Mouse (Mus musculus) MEL (cell line): ENCODE data around the gene Atp10a. TPM values are rescaled to one million over a fixed set of nuclear protein-coding genes. Genes with fewer than 3 reads are reported as not detected.

ENCODE experiments used
- DNase-seq: peaks from one replicate; pipeline ENCODE4 v3.0.0; 2011; ENCODE audit warnings: low read depth, low spot score
- H3K27ac ChIP-seq: 2 replicates; pipeline ENCODE4 v1.5.1; 2012; ENCODE audit warnings: low read depth, mild to moderate bottlenecking, control low read depth, low read length, moderate library complexity; ENCODE audit not compliant: control insufficient read depth
- H3K27me3 ChIP-seq, 2 experiments: fragments of 150-350 bp in 1 of 2; sonication (generic) in 1 of 2; 2 replicates each; pipeline ENCODE4 v1.6.1; 2012; ENCODE audit warnings: low read length in 2 of 2, mild to moderate bottlenecking in 2 of 2, improper control_type of control experiment in 1 of 2, moderate library complexity in 1 of 2; ENCODE audit not compliant: insufficient read depth in 2 of 2, control insufficient read depth in 1 of 2
- H3K36me3 ChIP-seq, 2 experiments: 2 replicates each; pipeline ENCODE4 v1.6.1; 2012 to 2014; ENCODE audit warnings: low read length in 2 of 2, improper control_type of control experiment in 1 of 2, inconsistent platforms in 1 of 2, mild to moderate bottlenecking in 1 of 2; ENCODE audit not compliant: insufficient read depth in 2 of 2, control insufficient read depth in 1 of 2
- H3K4me1 ChIP-seq, 2 experiments: fragments of 150-350 bp in 1 of 2; sonication (generic) in 1 of 2; 2 replicates each; pipeline ENCODE4 v1.6.1; 2012; ENCODE audit warnings: low read length in 2 of 2, improper control_type of control experiment in 1 of 2, mild to moderate bottlenecking in 1 of 2; ENCODE audit not compliant: insufficient read depth in 2 of 2, control insufficient read depth in 1 of 2
- H3K4me3 ChIP-seq, 2 experiments: fragments of 150-350 bp in 1 of 2; sonication (generic) in 1 of 2; 2 replicates each; pipeline ENCODE4 v1.5.1; 2012; ENCODE audit warnings: low read depth in 2 of 2, low read length in 2 of 2, mild to moderate bottlenecking in 2 of 2, moderate library complexity in 2 of 2, control low read depth in 1 of 2, improper control_type of control experiment in 1 of 2; ENCODE audit not compliant: control insufficient read depth in 1 of 2, insufficient read depth in 1 of 2
- H3K79me2 ChIP-seq: 2 replicates; pipeline ENCODE4 v1.6.1; 2012; ENCODE audit warnings: mild to moderate bottlenecking, low read length, moderate library complexity; ENCODE audit not compliant: control insufficient read depth, poor library complexity, insufficient read depth
- H3K9ac ChIP-seq: 2 replicates; pipeline ENCODE4 v1.6.1; 2012; ENCODE audit warnings: low read depth, mild to moderate bottlenecking, control low read depth, low read length, moderate library complexity; ENCODE audit not compliant: control insufficient read depth, poor library complexity, severe bottlenecking
- H3K9me3 ChIP-seq: fragments of 150-350 bp; sonication (generic); replicated peaks from 2 replicates; pipeline ENCODE4 v1.6.1; 2012; ENCODE audit warnings: mild to moderate bottlenecking, low read length, improper control_type of control experiment, moderate library complexity; ENCODE audit not compliant: insufficient read depth
- BHLHE40 ChIP-seq: IDR thresholded peaks from 2 replicates; pipeline ENCODE4 v1.6.1; 2012; ENCODE audit warnings: low read depth, mild to moderate bottlenecking, inconsistent platforms, low read length, improper control_type of control experiment, borderline replicate concordance
- CHD1 ChIP-seq: IDR thresholded peaks from 2 replicates; pipeline ENCODE4 v1.6.1; 2012; ENCODE audit warnings: low read depth, mild to moderate bottlenecking, inconsistent platforms, low read length, improper control_type of control experiment
- CTCF ChIP-seq, 3 experiments: IDR thresholded peaks in 2 of 3; conservative IDR thresholded peaks in 1 of 3; 2 replicates each; pipeline ENCODE4 v1.5.1; 2011 to 2012; ENCODE audit warnings: low read length in 3 of 3, low read depth in 2 of 3, mild to moderate bottlenecking in 2 of 3, improper control_type of control experiment in 1 of 3, inconsistent platforms in 1 of 3, mixed read lengths in 1 of 3, moderate library complexity in 1 of 3; ENCODE audit not compliant: control insufficient read depth in 1 of 3, insufficient read depth in 1 of 3, poor library complexity in 1 of 3, severe bottlenecking in 1 of 3
- EP300 ChIP-seq, 2 experiments: IDR thresholded peaks; 2 replicates each; pipeline ENCODE4 v1.6.1; 2011; ENCODE audit warnings: improper control_type of control experiment in 2 of 2, low read length in 2 of 2, low read depth in 1 of 2, mild to moderate bottlenecking in 1 of 2
- ETS1 ChIP-seq: IDR thresholded peaks from 2 replicates; pipeline ENCODE4 v1.6.1; 2012; ENCODE audit warnings: low read depth, mild to moderate bottlenecking, inconsistent platforms, low read length, improper control_type of control experiment, moderate library complexity
- GATA1 ChIP-seq: IDR thresholded peaks from 2 replicates; pipeline ENCODE4 v1.6.1; 2011; ENCODE audit warnings: low read depth, low read length, improper control_type of control experiment
- HCFC1 ChIP-seq: IDR thresholded peaks from 2 replicates; pipeline ENCODE4 v1.6.1; 2012; ENCODE audit warnings: low read depth, mild to moderate bottlenecking, inconsistent platforms, low read length, improper control_type of control experiment, moderate library complexity
- JUND ChIP-seq: IDR thresholded peaks from 2 replicates; pipeline ENCODE4 v1.6.1; 2011; ENCODE audit warnings: low read depth, mild to moderate bottlenecking, improper control_type of control experiment, low read length
- MYB ChIP-seq: IDR thresholded peaks from 2 replicates; pipeline ENCODE4 v1.6.1; 2011; ENCODE audit warnings: mild to moderate bottlenecking, low read depth, low read length, improper control_type of control experiment
- NELFE ChIP-seq: IDR thresholded peaks from 2 replicates; pipeline ENCODE4 v1.6.1; 2011; ENCODE audit warnings: low read depth, low read length, improper control_type of control experiment
- NRF1 ChIP-seq: IDR thresholded peaks from 2 replicates; pipeline ENCODE4 v1.6.1; 2014; ENCODE audit warnings: low read depth, mild to moderate bottlenecking, inconsistent platforms, low read length, improper control_type of control experiment, moderate library complexity; ENCODE audit not compliant: poor library complexity, insufficient read depth, severe bottlenecking
- POLR2AphosphoS2 ChIP-seq: IDR thresholded peaks from 2 replicates; pipeline ENCODE4 v1.6.1; 2011; ENCODE audit warnings: low read length, improper control_type of control experiment
- RAD21 ChIP-seq: IDR thresholded peaks from 2 replicates; pipeline ENCODE4 v1.6.1; 2011; ENCODE audit warnings: mild to moderate bottlenecking, low read depth, low read length, improper control_type of control experiment
- RCOR1 ChIP-seq: IDR thresholded peaks from 2 replicates; pipeline ENCODE4 v1.6.1; 2012; ENCODE audit warnings: low read depth, mild to moderate bottlenecking, inconsistent platforms, low read length, improper control_type of control experiment
- TCF12 ChIP-seq: IDR thresholded peaks from 2 replicates; pipeline ENCODE4 v1.6.1; 2014; ENCODE audit warnings: low read depth, mild to moderate bottlenecking, inconsistent platforms, low read length, improper control_type of control experiment, moderate library complexity
- ZC3H11A ChIP-seq: IDR thresholded peaks from 2 replicates; pipeline ENCODE4 v1.6.1; 2012; ENCODE audit warnings: low read depth, mild to moderate bottlenecking, inconsistent platforms, low read length, improper control_type of control experiment
- ZKSCAN1 ChIP-seq: IDR thresholded peaks from 2 replicates; pipeline ENCODE4 v1.6.1; 2012; ENCODE audit warnings: low read depth, mild to moderate bottlenecking, inconsistent platforms, low read length, improper control_type of control experiment, moderate library complexity
- ZNF384 ChIP-seq: IDR thresholded peaks from 2 replicates; pipeline ENCODE4 v1.6.1; 2012; ENCODE audit warnings: low read depth, mild to moderate bottlenecking, inconsistent platforms, low read length, improper control_type of control experiment
- polyA plus RNA-seq, 2 experiments: library from polyadenylated mRNA; stranded (reverse) in 1 of 2; unstranded in 1 of 2; fragments of >175 nt in 1 of 2; fragments of >200 nt in 1 of 2; gene quantifications; 2 replicates each; pipeline versions ENCODE4 v1.2.1 to v1.2.4; 2012; ENCODE audit warnings: low replicate concordance in 2 of 2, low read depth in 1 of 2; ENCODE audit not compliant: insufficient read length in 2 of 2, insufficient read depth in 1 of 2, missing spikeins in 1 of 2
- total RNA-seq: library from RNA; depleted of rRNA; stranded (reverse); fragments of 300-350 nt; gene quantifications from 2 replicates; pipeline ENCODE4 v1.2.3, GENCODE M21; 2012

Atp10a gene
- total and polyA plus RNA-seq, 3 experiments, result not detected

DNA sequence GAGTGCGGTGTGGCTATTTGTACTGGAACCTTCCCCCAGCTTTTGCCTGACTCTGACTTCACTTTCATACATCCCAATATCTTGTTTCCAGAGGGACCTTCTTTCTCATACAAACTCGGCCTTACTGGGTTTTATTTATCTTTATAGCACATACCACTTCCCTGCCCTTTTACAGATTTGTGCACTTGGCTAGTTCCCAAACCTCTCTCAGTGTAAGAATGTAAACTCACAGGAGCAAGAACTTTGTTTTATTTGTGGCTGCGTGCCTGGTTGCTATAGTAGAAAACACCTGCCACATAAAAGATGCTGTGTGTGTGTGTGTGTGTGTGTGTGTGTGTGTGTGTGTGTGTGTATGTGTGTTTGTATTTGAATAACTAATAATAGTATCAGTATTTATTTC is 37.4 kb downstream of the Atp10a start:
- H3K9me3 ChIP-seq, result no peaks in the 10 kb centered on the region

DNA sequence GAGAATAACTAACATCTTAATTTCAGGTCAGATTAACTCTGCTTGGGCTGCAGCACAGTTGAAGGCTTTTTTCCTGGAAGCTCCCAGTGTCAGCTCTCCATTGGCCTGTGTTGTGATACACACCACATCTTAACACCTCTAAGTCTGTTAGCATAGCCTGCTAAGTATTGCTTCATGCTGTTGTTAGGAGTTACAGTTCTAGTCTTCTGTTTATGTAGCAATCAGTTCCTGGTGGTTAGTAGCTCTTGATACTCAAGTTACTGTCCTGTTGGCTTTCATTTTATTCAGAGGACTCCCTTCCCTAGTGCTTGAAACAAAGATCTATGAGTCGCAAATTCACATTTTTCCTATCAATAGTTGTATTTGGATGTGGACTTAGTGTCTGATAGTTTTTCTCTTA is 39.7 kb downstream of the Atp10a start:
- Histone ChIP-seq H3K4me1 (no peaks in the 10 kb centered on the region), H3K27me3 (no peaks in the 10 kb centered on the region), H3K4me3 (no peak overlapping the region), H3K9me3 (no peaks in the 10 kb centered on the region), H3K79me2 (no peaks in the 10 kb centered on the region), H3K9ac (no peak overlapping the region), H3K27ac (no peak overlapping the region), H3K36me3 (no peaks in the 10 kb centered on the region)
- TF ChIP-seq BHLHE40 (no peak), NELFE (no peak), ZNF384 (no peak), POLR2AphosphoS2 (no peak), TCF12 (no peak), HCFC1 (no peak), MYB (no peak), NRF1 (no peak), ETS1 (no peak), EP300 (IDR thresholded peaks at IDR 0.05; ENCODE audit: low read depth in 1 of 2, low read length in 2 of 2) (no peak), ZKSCAN1 (no peak), ZC3H11A (no peak), RAD21 (no peak), CTCF (IDR thresholded peaks at IDR 0.05 in 2 of 3, conservative IDR thresholded peaks at IDR 0.05 in 1 of 3; ENCODE audit: control insufficient read depth in 1 of 3, insufficient read depth in 1 of 3, low read depth in 2 of 3, low read length in 3 of 3, poor library complexity in 1 of 3, severe bottlenecking in 1 of 3) (no peak), RCOR1 (no peak)
- no peak for DNase-seq

More for the DNA sequence above, 37.4 kb downstream of the Atp10a start:
- no peaks in the 10 kb centered on the region for H3K27me3 ChIP-seq
- no peak overlapping the region for H3K27ac ChIP-seq
- no peak overlapping the region for H3K9ac ChIP-seq
- no peak for TF ChIP-seq GATA1
- no peak for TF ChIP-seq RAD21
- no peak for TF ChIP-seq CHD1
- TF ChIP-seq JUND, result no peak
- H3K4me3 ChIP-seq, result no peak overlapping the region
- no peaks in the 10 kb centered on the region for H3K36me3 ChIP-seq
- no peaks in the 10 kb centered on the region for H3K79me2 ChIP-seq
- no peaks in the 10 kb centered on the region for H3K4me1 ChIP-seq
- DNase-seq, result no peak
